Comparison of ENCODE assay signal across 8 mouse cellular contexts in genomic region chr11:55468012-55468411, GRCm38 (mm10). TPM values are rescaled to one million over a fixed set of nuclear protein-coding genes. Genes with fewer than 3 reads are reported as not detected.
DNase-seq lines count a peak whose midpoint lies in the region; TF ChIP-seq lines count a peak whose summit lies in the region.

No protein-coding gene starts in this region.

- dilution Hi-C loops in CH12.LX (cut with MboI; ENCODE audit: extremely low pct_ligation_motif_present, extremely low pct_unique_long_range_greater_than_20kb, low sequenced_read_pairs): no loop called here

- TF ChIP-seq RAD21 in CH12.LX (IDR thresholded peaks at IDR 0.05; ENCODE audit: low read depth, low read length): no peak

- TF ChIP-seq EP300 in CH12.LX (IDR thresholded peaks at IDR 0.05; ENCODE audit: low read length): no peak

- peaks cover 34% of the 10 kb centered on the region for H3K79me2 ChIP-seq in CH12.LX (replicated peaks; ENCODE audit: control insufficient read depth, extremely low read depth, insufficient read depth, poor library complexity, severe bottlenecking)

- H3K4me2 ChIP-seq in CH12.LX (ENCODE audit: insufficient read depth, low read depth, poor library complexity, severe bottlenecking): peak overlapping the region; percentile 67

- DNase-seq in CH12.LX (ENCODE audit: extremely low read depth) (no peak), NIH3T3 (ENCODE audit: low read depth) (peak; percentile 31)
- DNase-seq in heart, adult 9 months (ENCODE audit: low spot score in 2 of 2): peak; percentile 46 to 63
- peak; percentile 94 for DNase-seq in kidney, adult 9 months
- peak; percentile 51 for DNase-seq in lung, postnatal 36 days
- no peak for DNase-seq in frontal cortex, postnatal 10 days (ENCODE audit: low spot score in 2 of 2)
- no peak for DNase-seq in natural killer cell, adult 2 months (ENCODE audit: low spot score in 2 of 2)
- DNase-seq in retina, embryonic 14.5 days (ENCODE audit: low spot score): no peak

- no peak for TF ChIP-seq CTCF in CH12.LX (conservative IDR thresholded peaks at IDR 0.05 in 1 of 2, IDR thresholded peaks at IDR 0.05 in 1 of 2; ENCODE audit: low read depth in 2 of 2, low read length in 2 of 2)

- H3K9ac ChIP-seq in CH12.LX (ENCODE audit: insufficient read depth, low read depth): peak overlapping the region; percentile 86

- no peaks in the 10 kb centered on the region for H3K9me3 ChIP-seq in CH12.LX (replicated peaks; ENCODE audit: low read length)

- no peak for TF ChIP-seq POLR2A in CH12.LX (IDR thresholded peaks at IDR 0.05; ENCODE audit: low read depth, low read length)

- in situ Hi-C loops in CH12.LX (cut with MboI; ENCODE audit: low pct_ligation_motif_present, low pct_unique_long_range_greater_than_20kb, low sequenced_read_pairs): no loop called here

- peaks cover 0 to 14% of the 10 kb centered on the region in 2 experiments for H3K36me3 ChIP-seq in CH12.LX (replicated peaks in 1 of 2; ENCODE audit: control insufficient read depth in 1 of 2, insufficient read depth in 1 of 2, low read length in 1 of 2)

- H3K27me3 ChIP-seq in CH12.LX (replicated peaks): no peaks in the 10 kb centered on the region

- peak overlapping the region; percentile 80 for H3K27ac ChIP-seq in CH12.LX (ENCODE audit: insufficient read depth, low read depth)

- peaks cover 2 to 17% of the 10 kb centered on the region in 2 experiments; a peak in 3 of 4 replicates for H3K4me1 ChIP-seq in CH12.LX (ENCODE audit: control insufficient read depth in 1 of 2, insufficient read depth in 2 of 2)

- peak overlapping the region; percentile 73 to 93 (median 86) for H3K4me3 ChIP-seq in CH12.LX (replicated peaks in 1 of 3; ENCODE audit: low read depth in 2 of 3, low read length in 2 of 3, poor library complexity in 1 of 3)

TF ChIP-seq in CH12.LX, 34 proteins besides CTCF, POLR2A, EP300 and RAD21:
- TF ChIP-seq BHLHE40 (IDR thresholded peaks at IDR 0.05; ENCODE audit: low read depth, low read length) (peak; percentile 72; the same call in 1 of the 2 replicates), MAX (IDR thresholded peaks at IDR 0.05; ENCODE audit: low read length) (peak; percentile 70; the same call in 1 of the 2 replicates), E2F4 (IDR thresholded peaks at IDR 0.05; ENCODE audit: insufficient replicate concordance, low read depth, low read length) (no peak), MEF2A (IDR thresholded peaks at IDR 0.05; ENCODE audit: borderline replicate concordance, low read depth, low read length) (no peak), MYC (IDR thresholded peaks at IDR 0.05; ENCODE audit: low read depth, low read length) (peak; percentile 62), PAX5 (IDR thresholded peaks at IDR 0.05; ENCODE audit: low read length) (no peak), MAFK (IDR thresholded peaks at IDR 0.05; ENCODE audit: insufficient replicate concordance, low read length) (no peak), TCF12 (IDR thresholded peaks at IDR 0.05; ENCODE audit: low read depth, low read length) (no peak), MXI1 (IDR thresholded peaks at IDR 0.05; ENCODE audit: low read depth, low read length) (no peak; the same call in 1 of the 2 replicates)

RNA-seq across cellular contexts. Expression of gene G3bp1, which starts 1.5 kb away (rescaled TPM):
- total RNA-seq in CH12.LX (2012; rRNA removed) (145 and 182 TPM in 2 replicates), CH12.LX (2014; rRNA removed) (183 and 188 TPM in 2 replicates)
- 202 and 233 TPM in 2 replicates for polyA plus RNA-seq in CH12.LX (2012; ENCODE audit: insufficient read length, low read depth)

RNA-seq across cellular contexts. Expression of gene Atox1, which starts 7.0 kb away (rescaled TPM):
- 445 and 523 TPM in 2 replicates for total RNA-seq in CH12.LX (2012; rRNA removed)
- total RNA-seq in CH12.LX (2014; rRNA removed): 382 and 398 TPM in 2 replicates
- 242 and 264 TPM in 2 replicates for polyA plus RNA-seq in CH12.LX (2012; ENCODE audit: insufficient read length, low read depth)

RNA-seq across cellular contexts. Expression of gene Sparc, which starts 45.0 kb away (rescaled TPM):
- total RNA-seq in CH12.LX (2012; rRNA removed): 0.13 and 0.34 TPM in 2 replicates
- total RNA-seq in CH12.LX (2014; rRNA removed): not detected in 2 replicates
- 0.40 and 0.57 TPM in 2 replicates for polyA plus RNA-seq in CH12.LX (2012; ENCODE audit: insufficient read length, low read depth)

Comparison
In these comparisons a context has a peak if more than half of its experiments do, and no peak if none do; other contexts are left out.
1. DNase-seq: peak in NIH3T3 (single experiment), heart, adult 9 months (2 of 2), kidney, adult 9 months (single experiment) and lung, postnatal 36 days (single experiment); none in CH12.LX (single experiment), frontal cortex, postnatal 10 days (0 of 2), natural killer cell, adult 2 months (0 of 2) and retina, embryonic 14.5 days (single experiment).